Mouse (Mus musculus) neural tube, embryonic 14.5 days (tissue): Measurements from ENCODE around the gene Mfap2. TPM values are rescaled to one million over a fixed set of nuclear protein-coding genes. Genes with fewer than 3 reads are reported as not detected.

Experiments
- ATAC-seq: fragments of 200-750 bp; cut with Nextera tagmentation; 2 replicates; pipeline ENCODE4 v1.8.0; 2017; ENCODE audit warnings: low read depth, mild to moderate bottlenecking, moderate TSS enrichment, moderate library complexity
- H3K27ac ChIP-seq: fragments of 300-500 bp; sonication (generic); 2 replicates; pipeline ENCODE4 v1.5.1; 2014; ENCODE audit warnings: low read depth, mild to moderate bottlenecking, control low read depth, low read length, moderate library complexity, mixed read lengths
- H3K27me3 ChIP-seq: fragments of 300-500 bp; sonication (generic); 2 replicates; pipeline ENCODE4 v1.6.1; 2014; ENCODE audit warnings: low read length; ENCODE audit not compliant: control insufficient read depth, insufficient read depth
- H3K36me3 ChIP-seq: fragments of 300-500 bp; sonication (generic); 2 replicates; pipeline ENCODE4 v1.6.1; 2014; ENCODE audit warnings: low read length, mixed read lengths; ENCODE audit not compliant: control insufficient read depth, insufficient read depth
- H3K4me1 ChIP-seq: fragments of 300-500 bp; sonication (generic); 2 replicates; pipeline ENCODE4 v1.6.1; 2014; ENCODE audit warnings: low read length; ENCODE audit not compliant: control insufficient read depth, insufficient read depth
- H3K4me2 ChIP-seq: fragments of 300-500 bp; sonication (generic); 2 replicates; pipeline ENCODE4 v1.6.1; 2014; ENCODE audit warnings: mild to moderate bottlenecking, low read depth, low read length, control low read depth
- H3K4me3 ChIP-seq: fragments of 300-500 bp; sonication (generic); 2 replicates; pipeline ENCODE4 v1.5.1; 2014; ENCODE audit warnings: low read depth, low read length, control low read depth, mixed read lengths
- H3K9ac ChIP-seq: fragments of 300-500 bp; sonication (generic); replicated peaks from 2 replicates; pipeline ENCODE4 v1.6.1; 2014; ENCODE audit warnings: low read depth, mild to moderate bottlenecking, control low read depth, low read length, mixed read lengths
- H3K9me3 ChIP-seq: fragments of 300-500 bp; sonication (generic); 2 replicates; pipeline ENCODE4 v1.6.1; 2016; ENCODE audit warnings: low read length; ENCODE audit not compliant: control insufficient read depth
- WGBS: fragments of 180-500 bp; shearing (Covaris S2); extraction: QIAGEN DNeasy Blood & Tissue Kit; methylation state at CpG from one replicate; pipeline ENCODE4 v1.1.7; 2014; 5-methylcytosine and 5-hydroxymethylcytosine counted together
- polyA plus RNA-seq: library from polyadenylated mRNA; unstranded; fragments of >200 nt; fragmentation: Nextera tagmentation; extraction: Ambion mirVana; gene quantifications from 2 replicates; pipeline ENCODE4 v1.2.1, GENCODE M21; 2014

The Mfap2 gene
- polyA plus RNA-seq, 1 experiment from 2014 or later: 109 TPM

- 0 out of 2 replicates have a peak overlapping the region, but pooled peaks have one; percentile 16 for H3K9ac ChIP-seq
- no peaks in the 10 kb centered on the region; the same call in 1 of the 2 replicates for H3K36me3 ChIP-seq
- peak overlapping the region; percentile 78 for H3K27ac ChIP-seq
- no peaks in the 10 kb centered on the region for H3K9me3 ChIP-seq
- WGBS: 58% methylated on average over 7 of the region's 8 CpGs
- no peaks in the 10 kb centered on the region for H3K27me3 ChIP-seq
- H3K4me1 ChIP-seq: peaks cover 32% of the 10 kb centered on the region
- H3K4me2 ChIP-seq: 0 out of 2 replicates have a peak overlapping the region, but pooled peaks have one; percentile 12
- H3K4me3 ChIP-seq: no peak overlapping the region
- no peak for ATAC-seq
Observed at GRCm38 (mm10) chr4:141053138-141053537, 42.9 kb downstream of the Mfap2 start.

GRCm38 (mm10) chr4:141053568-141054161 lies 43.4 kb downstream of the Mfap2 start:
- H3K4me3 ChIP-seq: no peak overlapping the region
- peaks cover 26% of the 10 kb centered on the region for H3K4me1 ChIP-seq
- H3K36me3 ChIP-seq: no peaks in the 10 kb centered on the region; the same call in 1 of the 2 replicates
- H3K27me3 ChIP-seq: no peaks in the 10 kb centered on the region
- 29% methylated on average over 15 of the region's 17 CpGs for WGBS
- peak; percentile 53 for ATAC-seq
- peak overlapping the region; percentile 12; the same call in 1 of the 2 replicates for H3K4me2 ChIP-seq
- no peaks in the 10 kb centered on the region for H3K9me3 ChIP-seq
- H3K9ac ChIP-seq: 0 out of 2 replicates have a peak overlapping the region, but pooled peaks have one; percentile 16
- peak overlapping the region; percentile 78 for H3K27ac ChIP-seq

DNA sequence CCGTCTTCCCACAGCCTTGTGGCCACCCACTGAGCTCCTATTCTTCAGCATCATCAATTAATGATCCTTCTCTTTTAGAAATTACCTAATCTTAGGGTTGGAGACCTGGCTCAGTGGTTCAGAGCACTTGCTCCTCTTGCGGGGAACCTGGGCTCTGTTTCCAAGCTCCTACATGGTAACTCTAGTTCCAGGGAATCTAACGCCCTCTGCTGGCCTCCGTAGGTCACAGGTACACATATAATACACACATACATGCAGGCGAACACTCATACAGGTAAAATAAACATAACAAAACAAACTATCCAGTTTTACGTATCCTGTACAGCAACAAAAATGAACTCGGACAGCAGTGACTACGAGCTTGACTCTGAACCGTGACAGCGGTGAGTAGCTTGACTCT lies 46.8 kb downstream of the Mfap2 start:
- no peak overlapping the region for H3K27ac ChIP-seq
- WGBS: 96% methylated on average over 10 of the region's 10 CpGs
- no peak overlapping the region for H3K4me2 ChIP-seq
- no peaks in the 10 kb centered on the region for H3K9me3 ChIP-seq
- no peak for ATAC-seq
- no peaks in the 10 kb centered on the region for H3K27me3 ChIP-seq
- no peaks in the 10 kb centered on the region; the same call in 1 of the 2 replicates for H3K36me3 ChIP-seq
- H3K4me3 ChIP-seq: no peak overlapping the region
- H3K9ac ChIP-seq: no peak overlapping the region
- peaks cover 17% of the 10 kb centered on the region for H3K4me1 ChIP-seq

DNA sequence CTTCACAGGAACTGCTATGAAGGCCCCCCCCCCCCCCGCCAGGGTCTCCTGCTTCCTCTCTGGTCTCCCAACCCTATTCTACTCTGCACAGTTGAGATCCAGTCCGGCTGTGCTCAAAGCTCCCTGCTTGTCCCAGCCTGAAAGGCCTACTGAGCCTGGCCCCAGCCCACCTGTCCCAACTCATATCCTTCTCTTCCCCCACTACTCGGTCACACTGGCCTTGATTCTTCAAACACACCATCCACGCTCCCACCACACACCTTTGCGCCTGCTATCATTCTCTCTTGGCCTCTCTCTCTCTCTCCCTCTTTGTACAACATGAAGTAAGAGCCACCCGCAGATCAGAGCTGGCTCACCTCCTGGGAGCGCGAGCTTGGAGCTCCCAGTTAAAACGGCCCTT lies 48.6 kb downstream of the Mfap2 start:
- peak overlapping the region; percentile 72; the same call in 1 of the 2 replicates for H3K4me2 ChIP-seq
- WGBS: 85% methylated on average over 9 of the region's 9 CpGs
- H3K27ac ChIP-seq: no peak overlapping the region
- H3K9ac ChIP-seq: no peak overlapping the region
- peaks cover 10% of the 10 kb centered on the region for H3K4me1 ChIP-seq
- H3K27me3 ChIP-seq: no peaks in the 10 kb centered on the region
- H3K4me3 ChIP-seq: no peak overlapping the region
- no peaks in the 10 kb centered on the region for H3K9me3 ChIP-seq
- no peak for ATAC-seq
- H3K36me3 ChIP-seq: no peaks in the 10 kb centered on the region; the same call in 1 of the 2 replicates

DNA sequence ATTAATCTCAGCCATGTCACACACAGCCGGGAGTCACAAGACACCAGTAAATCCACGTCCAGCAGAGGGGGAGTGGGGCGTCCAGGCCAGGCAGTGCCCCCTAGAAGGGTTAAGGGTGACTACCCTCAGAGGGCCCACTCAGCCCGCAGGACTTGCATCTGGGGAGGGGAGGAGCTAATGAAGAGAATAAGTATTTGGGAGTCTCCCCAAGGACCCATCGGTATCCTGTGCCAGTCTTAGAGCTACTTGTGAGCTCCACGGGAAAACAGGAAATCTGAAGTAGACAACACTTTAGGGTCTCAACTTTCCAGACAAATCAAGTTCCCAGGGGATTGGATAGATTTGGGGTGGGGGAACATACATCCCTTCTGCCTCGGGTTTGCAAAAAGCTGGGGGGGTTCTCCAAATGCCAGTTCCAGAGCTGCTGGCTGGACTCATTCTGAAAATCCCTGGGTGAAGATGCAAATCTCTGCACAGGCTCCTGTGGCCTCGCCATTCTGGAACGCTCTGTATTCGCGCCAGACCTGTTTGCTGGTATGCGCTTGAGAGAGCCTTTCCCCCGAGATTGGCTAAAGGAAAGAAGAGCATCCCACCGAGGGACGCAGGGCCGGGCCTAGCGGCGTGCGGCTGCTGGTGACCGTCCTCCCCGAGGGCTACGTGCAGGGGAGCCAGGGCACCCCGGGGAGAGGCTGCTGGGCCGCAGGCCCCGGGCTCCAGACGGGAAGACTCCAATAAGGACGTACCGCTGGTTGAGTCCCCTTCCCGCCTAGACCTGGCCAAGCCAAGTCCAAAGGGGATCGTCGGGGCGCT lies 49.6 kb downstream of the Mfap2 start:
- no peak; the same call in 1 of the 2 replicates for ATAC-seq
- Histone ChIP-seq H3K9me3 (no peaks in the 10 kb centered on the region), H3K36me3 (no peaks in the 10 kb centered on the region; the same call in 1 of the 2 replicates), H3K4me2 (peak overlapping the region; percentile 72), H3K27ac (peak overlapping the region; percentile 96), H3K9ac (peak overlapping the region; percentile 74), H3K4me3 (peak overlapping the region; percentile 55), H3K27me3 (no peaks in the 10 kb centered on the region), H3K4me1 (0 out of 2 replicates have a peak, but pooled peaks cover 7% of the 10 kb centered on the region)
- WGBS: 1% methylated on average over 32 of the region's 32 CpGs

DNA sequence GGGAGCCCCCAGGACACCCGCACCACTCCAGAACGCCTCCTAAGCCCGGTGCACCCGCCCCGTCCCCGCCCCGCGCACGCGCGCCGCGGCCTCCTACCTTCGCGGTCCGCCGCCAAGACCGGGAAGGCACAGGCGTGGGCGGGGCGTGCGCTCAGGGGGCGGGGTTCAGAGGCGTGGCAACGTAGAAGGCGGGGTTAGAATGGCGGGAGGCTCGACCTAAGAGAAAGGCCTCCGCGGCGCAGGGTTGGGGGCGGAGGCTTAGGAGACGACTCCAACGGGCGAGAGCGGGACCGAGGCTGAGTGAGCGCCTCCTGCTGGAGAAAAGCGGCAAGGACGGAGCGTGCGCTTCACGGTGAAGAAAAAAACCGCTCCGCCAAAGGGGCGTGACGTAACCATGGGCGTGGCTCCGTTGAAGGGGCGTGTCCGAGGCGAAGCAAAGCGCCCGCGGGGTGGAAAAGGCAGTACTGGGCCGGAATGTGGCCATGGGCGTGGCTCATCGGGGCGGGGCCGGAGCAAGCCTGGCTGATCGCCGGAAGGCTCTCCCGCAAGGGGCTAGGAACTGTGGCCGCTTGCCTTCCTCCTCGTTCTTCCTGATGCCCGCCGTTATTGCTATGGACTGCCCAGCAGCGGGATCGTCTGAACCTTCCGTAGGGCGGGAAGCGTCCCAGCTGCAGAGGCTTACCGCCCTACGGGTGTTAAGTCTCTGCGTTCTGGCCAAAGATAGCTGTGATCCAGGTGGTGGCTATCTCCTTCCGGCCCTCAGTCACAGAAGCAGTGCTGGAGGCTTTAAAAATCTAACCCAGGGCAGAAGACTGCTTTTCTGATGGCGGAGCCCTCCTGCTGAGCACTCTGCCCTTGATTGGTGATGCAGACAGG lies 50.4 kb downstream of the Mfap2 start, which contains the start of gene Crocc:
Gene Crocc, minus strand, starts transcription at position 125 of the 876 bp plus-strand sequence.
- Histone ChIP-seq H3K27ac (peak within 1 kb of the TSS; percentile 96), H3K9ac (peak within 1 kb of the TSS; percentile 74), H3K36me3 (no peaks in the 10 kb centered on the region; the same call in 1 of the 2 replicates), H3K4me2 (peak within 1 kb of the TSS; percentile 72), H3K4me3 (peak within 1 kb of the TSS; percentile 55), H3K27me3 (no peaks in the 10 kb centered on the region), H3K9me3 (no peaks in the 10 kb centered on the region), H3K4me1 (0 out of 2 replicates have a peak, but pooled peaks cover 7% of the 10 kb centered on the region)
- under 1% methylated on average over 76 of the region's 77 CpGs for WGBS
- peak; percentile 92 for ATAC-seq

DNA sequence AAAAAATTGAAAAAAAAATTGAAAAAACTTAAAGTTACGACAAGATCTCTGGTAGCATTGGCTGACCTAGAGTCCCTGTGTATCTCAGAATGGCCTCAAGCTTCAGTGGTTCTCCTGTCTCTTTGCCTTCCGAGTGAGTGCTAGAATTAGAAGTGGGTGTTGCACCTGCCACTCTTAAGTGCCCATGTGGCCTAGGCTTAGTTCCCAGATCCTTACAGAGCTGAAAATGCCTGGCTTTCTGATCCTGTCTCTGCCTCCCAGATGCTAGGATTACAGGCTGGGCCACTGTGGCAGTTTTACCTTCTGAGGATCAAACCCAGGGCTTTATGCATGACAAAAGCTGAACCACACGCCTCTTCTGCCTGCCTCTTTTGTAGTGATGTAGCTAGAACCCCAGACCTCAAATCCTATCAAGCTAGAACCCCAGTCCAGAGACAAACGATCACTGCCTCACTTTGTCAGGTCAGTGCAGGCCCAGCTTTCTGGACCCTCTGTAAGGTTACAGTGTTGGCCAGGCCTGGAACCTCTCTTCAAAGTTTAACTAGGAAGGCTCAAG lies 54.0 kb downstream of the Mfap2 start:
- Histone ChIP-seq H3K4me2 (no peak overlapping the region), H3K27ac (no peak overlapping the region), H3K36me3 (peaks cover 28% of the 10 kb centered on the region), H3K4me3 (no peak overlapping the region), H3K9me3 (no peaks in the 10 kb centered on the region), H3K4me1 (0 out of 2 replicates have a peak, but pooled peaks cover 4% of the 10 kb centered on the region), H3K9ac (no peak overlapping the region), H3K27me3 (no peaks in the 10 kb centered on the region)
- no peak for ATAC-seq
- 85% methylated on average over 4 of the region's 4 CpGs for WGBS

DNA sequence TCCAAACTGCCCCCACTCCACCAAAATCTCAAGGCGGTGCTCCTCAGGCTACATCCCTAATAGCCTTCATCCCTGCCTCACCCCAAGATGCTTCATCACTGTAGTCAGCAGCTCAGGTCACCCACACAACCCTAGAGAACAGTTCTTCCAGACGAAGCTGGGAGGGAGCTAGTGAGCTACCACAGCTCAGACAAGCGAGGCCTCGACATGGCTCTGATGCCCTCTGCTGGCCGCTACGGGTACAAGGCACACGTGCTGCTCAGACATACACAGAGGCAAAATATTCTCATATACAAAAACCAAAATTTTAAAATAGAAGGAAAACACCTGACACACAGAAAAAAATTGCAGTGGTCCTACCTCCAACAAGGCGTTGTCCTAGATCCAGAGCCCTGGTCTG lies 54.9 kb downstream of the Mfap2 start:
- H3K9ac ChIP-seq: no peak overlapping the region
- no peak overlapping the region for H3K4me2 ChIP-seq
- ATAC-seq: peak; percentile 26; the same call in 1 of the 2 replicates
- no peaks in the 10 kb centered on the region for H3K27me3 ChIP-seq
- H3K4me1 ChIP-seq: no peaks in the 10 kb centered on the region
- no peak overlapping the region for H3K4me3 ChIP-seq
- H3K27ac ChIP-seq: no peak overlapping the region
- H3K9me3 ChIP-seq: no peaks in the 10 kb centered on the region
- WGBS: 4% methylated on average over 8 of the region's 8 CpGs
- H3K36me3 ChIP-seq: peaks cover 36% of the 10 kb centered on the region
